Mouse (Mus musculus) liver, embryonic 12.5 days (tissue): ENCODE measurements at regions not wholly inside any gene's neighbourhood (a gene's known extent, or its start where the extent isn't known, plus 50 kb on each side); places are given as distances from the start of the nearest gene placed in this dataset.
"Not testable (repeated sequence)": the region's sequence is repeated elsewhere in the genome, so short reads cannot be mapped to it uniquely, and the experiment has no call there.

ENCODE experiments used
- ATAC-seq: fragments of 200-750 bp; cut with Nextera tagmentation; 2 replicates; pipeline ENCODE4 v1.8.0; 2017; ENCODE audit warnings: moderate number of reproducible peaks, mild to moderate bottlenecking, moderate library complexity
- H3K27ac ChIP-seq: fragments of 300-500 bp; sonication (generic); 2 replicates; pipeline ENCODE4 v1.5.1; 2016; ENCODE audit warnings: mild to moderate bottlenecking
- H3K27me3 ChIP-seq: fragments of 300-500 bp; sonication (generic); replicated peaks from 2 replicates; pipeline ENCODE4 v1.6.1; 2016; ENCODE audit warnings: mild to moderate bottlenecking, moderate library complexity
- H3K36me3 ChIP-seq: fragments of 300-500 bp; sonication (generic); 2 replicates; pipeline ENCODE4 v1.6.1; 2016; ENCODE audit warnings: mild to moderate bottlenecking, moderate library complexity
- H3K4me1 ChIP-seq: fragments of 300-500 bp; sonication (generic); 2 replicates; pipeline ENCODE4 v1.6.1; 2016
- H3K4me2 ChIP-seq: fragments of 300-500 bp; sonication (generic); 2 replicates; pipeline ENCODE4 v1.6.1; 2016; ENCODE audit warnings: mild to moderate bottlenecking, moderate library complexity
- H3K4me3 ChIP-seq: fragments of 300-500 bp; sonication (generic); 2 replicates; pipeline ENCODE4 v1.5.1; 2016; ENCODE audit warnings: mild to moderate bottlenecking, moderate library complexity
- H3K9ac ChIP-seq: fragments of 300-500 bp; sonication (generic); 2 replicates; pipeline ENCODE4 v1.6.1; 2016; ENCODE audit warnings: mild to moderate bottlenecking, moderate library complexity
- H3K9me3 ChIP-seq: fragments of 300-500 bp; sonication (generic); replicated peaks from 2 replicates; pipeline ENCODE4 v1.6.1; 2016; ENCODE audit warnings: mild to moderate bottlenecking, moderate library complexity
- WGBS: fragments of 180-500 bp; shearing (Covaris S2); methylation state at CpG from one replicate; pipeline ENCODE4 v1.1.7; 2016; ENCODE audit not compliant: insufficient replicate concordance; 5-methylcytosine and 5-hydroxymethylcytosine counted together

DNA sequence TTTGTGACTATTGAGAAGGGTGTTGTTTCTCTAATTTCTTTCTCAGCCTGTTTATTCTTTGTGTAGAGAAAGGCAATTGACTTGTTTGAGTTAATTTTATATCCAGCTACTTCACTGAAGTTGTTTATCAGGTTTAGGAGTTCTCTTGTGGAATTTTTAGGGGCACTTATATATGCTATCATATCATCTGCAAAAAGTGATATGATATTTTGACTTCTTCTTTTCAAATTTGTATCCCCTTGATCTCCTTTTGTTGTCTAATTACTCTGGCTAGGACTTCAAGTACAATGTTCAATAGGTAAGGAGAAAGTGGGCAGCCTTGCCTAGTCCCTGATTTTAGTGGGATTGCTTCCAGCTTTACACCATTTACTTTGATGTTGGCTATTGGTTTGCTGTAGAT lies 380.2 kb upstream of the Npsr1 start:
- H3K27ac ChIP-seq, H3K9ac ChIP-seq, H3K9me3 ChIP-seq, ATAC-seq, H3K4me2 ChIP-seq, H3K27me3 ChIP-seq, H3K4me3 ChIP-seq, H3K4me1 ChIP-seq, H3K36me3 ChIP-seq: not testable (repeated sequence)

DNA sequence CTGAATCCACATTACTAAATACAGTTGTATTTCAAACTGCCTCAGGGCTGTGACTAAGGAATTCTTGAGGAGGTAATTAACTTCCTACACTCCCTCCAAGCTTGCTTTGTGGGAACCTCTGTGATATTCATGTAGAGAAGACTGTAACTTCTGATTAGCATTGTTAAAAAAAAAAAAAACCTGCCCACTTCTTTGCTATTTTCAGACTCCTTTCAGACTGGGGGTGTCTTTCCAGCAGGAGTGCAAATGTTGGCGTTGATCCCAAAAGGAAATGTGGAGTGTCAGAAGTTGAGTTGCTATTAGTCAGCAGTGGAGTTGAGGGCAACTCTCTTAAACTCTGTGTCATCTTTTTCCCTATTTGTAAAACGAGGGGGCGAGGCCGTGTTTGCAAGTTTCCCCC lies 369.0 kb upstream of the Npsr1 start:
- H3K9me3 ChIP-seq, result no peaks in the 10 kb centered on the region
- H3K27me3 ChIP-seq, result no peaks in the 10 kb centered on the region
- no peak overlapping the region for H3K27ac ChIP-seq
- H3K4me2 ChIP-seq, result no peak overlapping the region
- no peak for ATAC-seq
- no peaks in the 10 kb centered on the region for H3K36me3 ChIP-seq
- WGBS, result 67% methylated on average over 4 of the region's 4 CpGs
- no peak overlapping the region for H3K4me3 ChIP-seq
- H3K4me1 ChIP-seq, result no peaks in the 10 kb centered on the region
- H3K9ac ChIP-seq, result no peak overlapping the region

DNA sequence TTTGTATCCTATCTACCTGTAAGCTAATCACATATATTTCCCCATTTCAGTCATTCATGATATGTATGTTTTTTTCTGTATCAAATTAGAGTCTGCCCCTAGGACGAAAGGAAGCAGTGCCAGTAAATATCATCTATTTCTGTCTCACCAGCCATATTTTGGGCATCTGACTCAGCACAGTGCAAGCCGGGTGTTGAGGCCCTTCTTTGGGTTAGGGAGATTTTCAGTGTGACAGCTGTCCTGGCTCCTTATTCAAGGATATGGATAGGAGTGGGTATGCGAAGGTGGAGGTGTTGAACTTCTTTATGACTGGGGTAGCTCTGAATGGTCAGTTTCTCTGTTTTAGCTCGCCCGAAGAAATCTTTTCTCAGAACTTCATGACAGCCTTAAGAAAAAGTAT lies 345.3 kb upstream of the Npsr1 start:
- 64% methylated on average over 5 of the region's 5 CpGs for WGBS
- H3K9ac ChIP-seq, result no peak overlapping the region
- H3K27ac ChIP-seq, result no peak overlapping the region
- no peak for ATAC-seq
- H3K4me1 ChIP-seq, result no peaks in the 10 kb centered on the region
- H3K27me3 ChIP-seq, result no peaks in the 10 kb centered on the region
- H3K4me3 ChIP-seq, result no peak overlapping the region
- no peaks in the 10 kb centered on the region for H3K9me3 ChIP-seq
- no peaks in the 10 kb centered on the region for H3K36me3 ChIP-seq
- H3K4me2 ChIP-seq, result no peak overlapping the region

GRCm38 (mm10) chr9:23786660-23787059 lies 311.1 kb upstream of the Npsr1 start:
- Histone ChIP-seq H3K36me3 (no peaks in the 10 kb centered on the region), H3K27me3 (no peaks in the 10 kb centered on the region), H3K27ac (no peak overlapping the region), H3K4me2 (no peak overlapping the region), H3K9ac (no peak overlapping the region), H3K4me3 (no peak overlapping the region), H3K4me1 (no peaks in the 10 kb centered on the region), H3K9me3 (no peaks in the 10 kb centered on the region)
- ATAC-seq, result no peak
- 46% methylated on average over 4 of the region's 4 CpGs for WGBS
